Mouse (Mus musculus) midbrain, embryonic 16.5 days (tissue): ENCODE measurements around the gene Ndrg4. TPM values are rescaled to one million over a fixed set of nuclear protein-coding genes. Genes with fewer than 3 reads are reported as not detected.
"Not testable (repeated sequence)": the region's sequence is repeated elsewhere in the genome, so short reads cannot be mapped to it uniquely, and the experiment has no call there.

ENCODE experiments used
- ATAC-seq: fragments of 200-750 bp; cut with Nextera tagmentation; 2 replicates; pipeline ENCODE4 v1.8.0; 2017; ENCODE audit warnings: moderate TSS enrichment
- H3K27ac ChIP-seq: fragments of 300-500 bp; sonication (generic); 2 replicates; pipeline ENCODE4 v1.5.1; 2014; ENCODE audit warnings: mild to moderate bottlenecking, low read length, mixed read lengths
- H3K27me3 ChIP-seq: fragments of 300-500 bp; sonication (generic); 2 replicates; pipeline ENCODE4 v1.6.1; 2014; ENCODE audit warnings: low read depth, low read length, mixed read lengths; ENCODE audit not compliant: control insufficient read depth, insufficient read depth
- H3K36me3 ChIP-seq: fragments of 300-500 bp; sonication (generic); 2 replicates; pipeline ENCODE4 v1.6.1; 2014; ENCODE audit warnings: mild to moderate bottlenecking, low read length, moderate library complexity, mixed read lengths; ENCODE audit not compliant: control insufficient read depth, insufficient read depth
- H3K4me1 ChIP-seq: fragments of 300-500 bp; sonication (generic); 2 replicates; pipeline ENCODE4 v1.6.1; 2014; ENCODE audit warnings: mild to moderate bottlenecking, low read length, mixed read lengths; ENCODE audit not compliant: control insufficient read depth, insufficient read depth
- H3K4me2 ChIP-seq: fragments of 300-500 bp; sonication (generic); 2 replicates; pipeline ENCODE4 v1.6.1; 2014; ENCODE audit warnings: mild to moderate bottlenecking, low read length, mixed read lengths
- H3K4me3 ChIP-seq: fragments of 300-500 bp; sonication (generic); 2 replicates; pipeline ENCODE4 v1.5.1; 2014; ENCODE audit warnings: low read depth, mild to moderate bottlenecking, low read length, moderate library complexity, mixed read lengths
- H3K9ac ChIP-seq: fragments of 300-500 bp; sonication (generic); 2 replicates; pipeline ENCODE4 v1.6.1; 2014; ENCODE audit warnings: low read depth, low read length, mixed read lengths
- H3K9me3 ChIP-seq: fragments of 300-500 bp; sonication (generic); replicated peaks from 2 replicates; pipeline ENCODE4 v1.6.1; 2014; ENCODE audit warnings: mild to moderate bottlenecking, low read length, mixed read lengths; ENCODE audit not compliant: control insufficient read depth, poor library complexity, severe bottlenecking
- WGBS: fragments of 180-500 bp; shearing (Covaris S2); extraction: QIAGEN DNeasy Blood & Tissue Kit; methylation state at CpG from one replicate; pipeline ENCODE4 v1.1.7; 2014; 5-methylcytosine and 5-hydroxymethylcytosine counted together
- polyA plus RNA-seq: library from polyadenylated mRNA; unstranded; fragments of >200 nt; fragmentation: Nextera tagmentation; extraction: Ambion mirVana; gene quantifications from 2 replicates; pipeline ENCODE4 v1.2.1, GENCODE M21; 2015

The Ndrg4 gene
- polyA plus RNA-seq, 1 experiment from 2014 or later = 511 TPM

GRCm38 (mm10) chr8:95657523-95657922, 19.3 kb upstream of the Ndrg4 start:
- no peaks in the 10 kb centered on the region for H3K4me1 ChIP-seq
- no peak overlapping the region for H3K4me2 ChIP-seq
- H3K27ac ChIP-seq = no peak overlapping the region
- H3K9me3 ChIP-seq = no peaks in the 10 kb centered on the region
- H3K27me3 ChIP-seq = no peaks in the 10 kb centered on the region
- no peaks in the 10 kb centered on the region for H3K36me3 ChIP-seq
- H3K9ac ChIP-seq = no peak overlapping the region
- H3K4me3 ChIP-seq = no peak overlapping the region
- 63% methylated on average over 2 of the region's 2 CpGs for WGBS
- ATAC-seq = no peak

- Histone ChIP-seq H3K4me2 (no peak overlapping the region), H3K27me3 (no peaks in the 10 kb centered on the region), H3K36me3 (no peaks in the 10 kb centered on the region), H3K9ac (no peak overlapping the region), H3K4me3 (no peak overlapping the region), H3K9me3 (no peaks in the 10 kb centered on the region), H3K27ac (no peak overlapping the region), H3K4me1 (no peaks in the 10 kb centered on the region)
- 62% methylated on average over 6 of the region's 6 CpGs for WGBS
- no peak for ATAC-seq
Measured at GRCm38 (mm10) chr8:95660334-95660882, 16.4 kb upstream of the Ndrg4 start.

- no peak overlapping the region for H3K27ac ChIP-seq
- no peak overlapping the region for H3K4me3 ChIP-seq
- no peaks in the 10 kb centered on the region for H3K27me3 ChIP-seq
- no peak for ATAC-seq
- 77% methylated on average over 8 of the region's 8 CpGs for WGBS
- H3K36me3 ChIP-seq = no peaks in the 10 kb centered on the region
- no peaks in the 10 kb centered on the region for H3K9me3 ChIP-seq
- no peak overlapping the region for H3K9ac ChIP-seq
- no peak overlapping the region for H3K4me2 ChIP-seq
- no peaks in the 10 kb centered on the region for H3K4me1 ChIP-seq
Measured at GRCm38 (mm10) chr8:95661085-95661484, 15.7 kb upstream of the Ndrg4 start.

- ATAC-seq = no peak
- Histone ChIP-seq H3K9me3 (no peaks in the 10 kb centered on the region), H3K4me1 (no peaks in the 10 kb centered on the region), H3K9ac (no peak overlapping the region), H3K36me3 (no peaks in the 10 kb centered on the region), H3K27me3 (no peaks in the 10 kb centered on the region), H3K4me3 (no peak overlapping the region), H3K4me2 (no peak overlapping the region), H3K27ac (no peak overlapping the region)
- 95% methylated on average over 6 of the region's 6 CpGs for WGBS
Measured at GRCm38 (mm10) chr8:95661575-95661974, 15.2 kb upstream of the Ndrg4 start.

GRCm38 (mm10) chr8:95662885-95663598, 13.7 kb upstream of the Ndrg4 start:
- no peaks in the 10 kb centered on the region for H3K36me3 ChIP-seq
- H3K4me2 ChIP-seq = no peak overlapping the region
- no peaks in the 10 kb centered on the region for H3K4me1 ChIP-seq
- no peaks in the 10 kb centered on the region for H3K27me3 ChIP-seq
- no peak overlapping the region for H3K27ac ChIP-seq
- no peak overlapping the region for H3K4me3 ChIP-seq
- H3K9ac ChIP-seq = no peak overlapping the region
- no peaks in the 10 kb centered on the region for H3K9me3 ChIP-seq
- no peak for ATAC-seq
- 83% methylated on average over 7 of the region's 7 CpGs for WGBS

- H3K9me3 ChIP-seq = no peaks in the 10 kb centered on the region
- WGBS = 67% methylated on average over 4 of the region's 4 CpGs
Measured at GRCm38 (mm10) chr8:95663599-95663949, 13.2 kb upstream of the Ndrg4 start.

GRCm38 (mm10) chr8:95665813-95666452, 10.8 kb upstream of the Ndrg4 start:
- H3K9me3 ChIP-seq, H3K9ac ChIP-seq, H3K27ac ChIP-seq, H3K4me2 ChIP-seq, H3K27me3 ChIP-seq, ATAC-seq, H3K4me1 ChIP-seq, H3K4me3 ChIP-seq, H3K36me3 ChIP-seq: not testable (repeated sequence)
- 95% methylated on average over 11 of the region's 11 CpGs for WGBS

More at GRCm38 (mm10) chr8:95663599-95663949, 13.2 kb upstream of the Ndrg4 start:
- Histone ChIP-seq H3K4me3 (no peak overlapping the region), H3K27me3 (no peaks in the 10 kb centered on the region), H3K4me2 (no peak overlapping the region), H3K9ac (no peak overlapping the region), H3K27ac (no peak overlapping the region), H3K36me3 (no peaks in the 10 kb centered on the region), H3K4me1 (peaks cover 3% of the 10 kb centered on the region; the same call in 1 of the 2 replicates)
- ATAC-seq = no peak

GRCm38 (mm10) chr8:95668163-95668958, 8.4 kb upstream of the Ndrg4 start:
- Histone ChIP-seq H3K36me3 (no peaks in the 10 kb centered on the region), H3K4me3 (no peak overlapping the region), H3K9ac (no peak overlapping the region), H3K4me1 (peaks cover 3% of the 10 kb centered on the region; the same call in 1 of the 2 replicates), H3K4me2 (no peak overlapping the region), H3K9me3 (no peaks in the 10 kb centered on the region), H3K27me3 (no peaks in the 10 kb centered on the region), H3K27ac (no peak overlapping the region)
- WGBS = 48% methylated on average over 8 of the region's 8 CpGs
- ATAC-seq = no peak
